Mouse (Mus musculus): ENCODE results near the gene Ick. TPM values are rescaled to one million over a fixed set of nuclear protein-coding genes. Genes with fewer than 3 reads are reported as not detected.
"Not testable (repeated sequence)": the region's sequence is repeated elsewhere in the genome, so short reads cannot be mapped to it uniquely, and the experiment has no call there.

Gene Ick
- polyA plus RNA-seq, 1 experiment: not detected

DNA sequence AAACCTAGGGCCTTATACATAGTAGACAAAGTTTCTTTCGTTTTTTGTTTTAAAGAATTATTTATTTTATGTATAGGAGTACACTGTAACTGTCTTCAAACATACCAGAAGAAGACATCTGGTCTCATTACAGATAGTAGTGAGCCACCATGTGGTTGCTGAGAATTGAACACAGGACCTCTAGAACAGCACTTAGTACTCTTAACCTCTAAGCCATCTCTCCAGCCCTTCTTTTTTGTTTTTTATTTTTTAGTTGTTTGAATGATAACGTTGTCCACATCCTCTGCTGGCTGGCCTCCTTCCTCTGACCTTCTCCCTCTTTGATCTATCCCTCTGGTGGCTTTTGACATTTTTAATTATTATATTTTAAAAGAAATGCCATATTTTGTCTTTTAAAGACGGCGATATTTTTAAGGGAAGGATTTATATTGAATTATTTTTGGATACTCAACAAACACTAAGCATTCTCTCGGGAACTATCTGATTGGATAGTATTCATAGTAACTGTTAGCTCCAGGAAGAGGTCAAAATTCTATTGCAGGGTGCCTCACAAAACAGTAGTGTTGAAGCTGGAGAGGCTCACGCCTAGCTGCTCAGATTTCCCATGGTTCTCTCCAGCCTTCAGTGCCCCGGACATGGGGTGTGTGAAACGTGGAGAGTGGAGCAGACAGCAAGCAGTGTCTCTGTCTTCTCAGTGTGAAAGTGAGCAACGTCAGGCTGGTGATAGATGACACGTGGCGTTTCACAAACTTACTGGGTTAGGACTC lies 45.4 kb downstream of the Ick start:
- H3K27ac ChIP-seq (ENCODE audit: insufficient read depth, low read depth, low read length): no peak overlapping the region
- H3K4me3 ChIP-seq (ENCODE audit: insufficient read depth, low read depth, low read length): no peak overlapping the region
- 83% methylated on average over 11 of the region's 11 CpGs for WGBS
- no peak for TF ChIP-seq POLR2A (IDR thresholded peaks at IDR 0.05; ENCODE audit: insufficient read depth, low read depth, low read length)
- TF ChIP-seq CTCF (IDR thresholded peaks at IDR 0.05; ENCODE audit: insufficient read depth, low read depth, low read length): no peak
- no peaks in the 10 kb centered on the region for H3K4me1 ChIP-seq (ENCODE audit: control insufficient read depth, insufficient read depth, low read length)

GRCm38 (mm10) chr9:78157221-78157620 lies 48.2 kb downstream of the Ick start:
- no peak overlapping the region for H3K27ac ChIP-seq (ENCODE audit: insufficient read depth, low read depth, low read length)
- H3K4me3 ChIP-seq (ENCODE audit: insufficient read depth, low read depth, low read length): no peak overlapping the region
- H3K4me1 ChIP-seq (ENCODE audit: control insufficient read depth, insufficient read depth, low read length): no peaks in the 10 kb centered on the region
- TF ChIP-seq CTCF (IDR thresholded peaks at IDR 0.05; ENCODE audit: insufficient read depth, low read depth, low read length) (no peak), POLR2A (IDR thresholded peaks at IDR 0.05; ENCODE audit: insufficient read depth, low read depth, low read length) (no peak)
- 79% methylated on average over 1 of the region's 1 CpGs for WGBS

- H3K4me1 ChIP-seq (ENCODE audit: control insufficient read depth, insufficient read depth, low read length): no peaks in the 10 kb centered on the region
- TF ChIP-seq POLR2A (IDR thresholded peaks at IDR 0.05; ENCODE audit: insufficient read depth, low read depth, low read length): no peak
- TF ChIP-seq CTCF (IDR thresholded peaks at IDR 0.05; ENCODE audit: insufficient read depth, low read depth, low read length): no peak
- 85% methylated on average over 10 of the region's 10 CpGs for WGBS
- no peak overlapping the region for H3K4me3 ChIP-seq (ENCODE audit: insufficient read depth, low read depth, low read length)
- H3K27ac ChIP-seq (ENCODE audit: insufficient read depth, low read depth, low read length): no peak overlapping the region
Measured at GRCm38 (mm10) chr9:78163291-78163690, 54.3 kb downstream of the Ick start.

- H3K27ac ChIP-seq (ENCODE audit: insufficient read depth, low read depth, low read length): no peak overlapping the region
- H3K4me1 ChIP-seq (ENCODE audit: control insufficient read depth, insufficient read depth, low read length): no peaks in the 10 kb centered on the region
- TF ChIP-seq CTCF (IDR thresholded peaks at IDR 0.05; ENCODE audit: insufficient read depth, low read depth, low read length): no peak
- no peak for TF ChIP-seq POLR2A (IDR thresholded peaks at IDR 0.05; ENCODE audit: insufficient read depth, low read depth, low read length)
- H3K4me3 ChIP-seq (ENCODE audit: insufficient read depth, low read depth, low read length): no peak overlapping the region
- 89% methylated on average over 3 of the region's 3 CpGs for WGBS
Measured at GRCm38 (mm10) chr9:78164741-78165140, 55.7 kb downstream of the Ick start.

DNA sequence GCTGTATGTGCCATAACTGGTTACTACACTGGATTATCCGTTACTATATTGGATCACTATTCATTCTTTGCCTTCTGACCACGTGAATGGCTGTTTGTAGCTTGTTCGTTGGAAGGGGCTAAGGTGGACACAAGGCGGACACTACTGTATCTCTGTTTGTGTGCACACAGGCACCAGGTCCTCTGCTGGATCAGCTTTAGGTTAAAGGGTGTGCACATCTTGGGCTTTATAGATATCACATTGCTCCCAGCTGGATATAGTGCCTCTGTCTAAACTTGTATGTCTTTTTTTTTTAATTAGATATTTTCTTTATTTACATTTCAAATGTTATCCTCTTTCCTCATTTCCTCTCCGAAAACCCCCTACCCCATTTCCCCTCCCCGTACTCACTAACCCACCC lies 56.5 kb downstream of the Ick start:
- Histone ChIP-seq H3K4me3 (ENCODE audit: insufficient read depth, low read depth, low read length) (no peak overlapping the region), H3K27ac (ENCODE audit: insufficient read depth, low read depth, low read length) (no peak overlapping the region), H3K4me1 (ENCODE audit: control insufficient read depth, insufficient read depth, low read length) (no peaks in the 10 kb centered on the region)
- 97% methylated on average over 6 of the region's 6 CpGs for WGBS
- TF ChIP-seq POLR2A (IDR thresholded peaks at IDR 0.05; ENCODE audit: insufficient read depth, low read depth, low read length): no peak
- TF ChIP-seq CTCF (IDR thresholded peaks at IDR 0.05; ENCODE audit: insufficient read depth, low read depth, low read length): no peak

DNA sequence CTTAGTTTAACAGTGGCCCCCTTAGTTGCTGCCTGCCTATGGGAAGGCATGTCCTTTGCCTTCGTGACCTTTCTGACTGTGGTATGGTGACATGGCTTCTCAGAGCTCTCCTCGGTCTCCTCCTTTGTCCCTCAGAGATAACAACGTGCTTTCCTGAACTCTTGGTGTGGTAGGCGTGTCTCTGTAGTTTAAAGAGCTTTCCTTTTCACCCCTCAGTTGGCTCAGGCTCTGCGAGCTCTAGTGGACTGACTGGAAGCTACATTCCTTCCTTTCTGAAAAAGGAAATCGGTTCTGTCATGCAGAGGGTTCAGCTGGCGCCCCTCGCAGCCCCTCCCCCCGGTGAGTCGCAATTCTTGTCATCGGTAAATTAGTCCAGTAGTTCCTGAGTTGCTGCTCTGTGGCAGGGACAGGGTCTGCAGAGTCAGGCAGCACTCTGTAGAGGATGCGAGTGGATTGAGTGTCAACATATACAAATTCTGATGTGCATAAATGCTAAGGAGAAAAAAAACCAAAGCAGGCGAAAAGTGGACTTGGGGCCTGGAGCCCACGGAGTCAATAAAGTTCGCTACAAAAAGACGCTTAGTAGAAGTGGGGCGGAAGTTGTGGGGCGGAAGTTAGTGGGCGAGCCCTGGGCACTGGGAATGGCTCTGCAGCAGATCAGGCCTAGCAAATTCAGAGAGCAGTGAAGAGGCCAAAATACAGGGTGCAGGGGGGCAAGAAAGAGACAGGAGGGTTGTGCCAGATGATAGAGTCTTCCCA lies 57.9 kb downstream of the Ick start:
- 89% methylated on average over 19 of the region's 19 CpGs for WGBS
- no peak overlapping the region for H3K4me3 ChIP-seq (ENCODE audit: insufficient read depth, low read depth, low read length)
- H3K4me1 ChIP-seq (ENCODE audit: control insufficient read depth, insufficient read depth, low read length): no peaks in the 10 kb centered on the region
- TF ChIP-seq CTCF (IDR thresholded peaks at IDR 0.05; ENCODE audit: insufficient read depth, low read depth, low read length) (no peak), POLR2A (IDR thresholded peaks at IDR 0.05; ENCODE audit: insufficient read depth, low read depth, low read length) (no peak)
- H3K27ac ChIP-seq (ENCODE audit: insufficient read depth, low read depth, low read length): no peak overlapping the region

- 91% methylated on average over 19 of the region's 19 CpGs for WGBS
- TF ChIP-seq CTCF (IDR thresholded peaks at IDR 0.05; ENCODE audit: insufficient read depth, low read depth, low read length): no peak
- TF ChIP-seq POLR2A (IDR thresholded peaks at IDR 0.05; ENCODE audit: insufficient read depth, low read depth, low read length): no peak
- no peaks in the 10 kb centered on the region for H3K4me1 ChIP-seq (ENCODE audit: control insufficient read depth, insufficient read depth, low read length)
Measured at GRCm38 (mm10) chr9:78167453-78167969, 58.5 kb downstream of the Ick start.

DNA sequence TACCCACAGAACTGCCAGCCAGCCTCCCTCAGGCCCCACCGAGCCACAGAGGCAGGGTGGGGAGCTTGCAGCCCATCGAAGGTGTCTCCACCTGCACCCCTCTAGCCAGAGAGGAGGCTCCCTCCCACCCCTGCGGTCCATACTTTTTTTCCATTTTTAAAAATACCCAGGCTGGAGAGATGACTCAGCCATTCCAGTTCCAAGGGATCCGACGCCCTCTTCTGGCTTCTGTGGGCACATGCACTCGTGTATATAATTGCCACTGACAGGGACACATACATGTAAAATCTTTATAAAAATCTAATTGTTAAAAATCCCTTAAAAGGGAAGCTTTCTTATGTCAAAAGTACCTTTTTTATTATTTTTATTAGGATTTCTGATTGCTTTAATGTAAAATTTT lies 59.9 kb downstream of the Ick start:
- H3K4me3 ChIP-seq (ENCODE audit: insufficient read depth, low read depth, low read length): no peak overlapping the region
- WGBS: 93% methylated on average over 6 of the region's 6 CpGs
- no peak for TF ChIP-seq CTCF (IDR thresholded peaks at IDR 0.05; ENCODE audit: insufficient read depth, low read depth, low read length)
- TF ChIP-seq POLR2A (IDR thresholded peaks at IDR 0.05; ENCODE audit: insufficient read depth, low read depth, low read length): no peak
- H3K4me1 ChIP-seq (ENCODE audit: control insufficient read depth, insufficient read depth, low read length): no peaks in the 10 kb centered on the region
- H3K27ac ChIP-seq (ENCODE audit: insufficient read depth, low read depth, low read length): no peak overlapping the region

More at GRCm38 (mm10) chr9:78167453-78167969, 58.5 kb downstream of the Ick start:
- Histone ChIP-seq H3K4me3 (ENCODE audit: insufficient read depth, low read depth, low read length) (no peak overlapping the region), H3K27ac (ENCODE audit: insufficient read depth, low read depth, low read length) (no peak overlapping the region)

GRCm38 (mm10) chr9:78174016-78174415 lies 65.0 kb downstream of the Ick start:
- TF ChIP-seq POLR2A (IDR thresholded peaks at IDR 0.05; ENCODE audit: insufficient read depth, low read depth, low read length) (no peak), CTCF (IDR thresholded peaks at IDR 0.05; ENCODE audit: insufficient read depth, low read depth, low read length) (no peak)
- H3K27ac ChIP-seq (ENCODE audit: insufficient read depth, low read depth, low read length): no peak overlapping the region
- H3K4me3 ChIP-seq (ENCODE audit: insufficient read depth, low read depth, low read length): no peak overlapping the region
- WGBS: 35% methylated on average over 1 of the region's 1 CpGs
- H3K4me1 ChIP-seq (ENCODE audit: control insufficient read depth, insufficient read depth, low read length): 0 out of 2 replicates have a peak, but pooled peaks cover 2% of the 10 kb centered on the region

DNA sequence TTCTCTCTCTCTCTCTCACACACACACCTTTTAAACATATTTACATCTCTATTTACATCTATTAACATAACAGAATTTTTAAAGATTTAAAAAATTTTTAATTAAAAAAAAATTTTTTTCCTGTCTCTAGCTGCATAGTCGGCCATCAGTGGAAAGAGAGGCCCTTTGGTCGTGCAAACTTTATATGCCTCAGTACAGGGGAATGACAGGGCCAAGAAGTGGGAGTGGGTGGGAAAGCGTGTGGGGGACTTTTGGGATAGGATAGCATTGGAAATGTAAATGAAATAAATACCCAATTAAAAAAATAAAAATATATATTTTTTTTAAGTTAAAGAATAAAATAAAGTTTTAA lies 65.9 kb downstream of the Ick start:
- not testable (repeated sequence) for H3K4me3 ChIP-seq (ENCODE audit: insufficient read depth, low read depth, low read length); H3K27ac ChIP-seq (ENCODE audit: insufficient read depth, low read depth, low read length); H3K4me1 ChIP-seq (ENCODE audit: control insufficient read depth, insufficient read depth, low read length)
- WGBS: 21% methylated on average over 3 of the region's 3 CpGs
